ENCODE assay signal across 20 mouse cellular contexts in the genomic region with DNA sequence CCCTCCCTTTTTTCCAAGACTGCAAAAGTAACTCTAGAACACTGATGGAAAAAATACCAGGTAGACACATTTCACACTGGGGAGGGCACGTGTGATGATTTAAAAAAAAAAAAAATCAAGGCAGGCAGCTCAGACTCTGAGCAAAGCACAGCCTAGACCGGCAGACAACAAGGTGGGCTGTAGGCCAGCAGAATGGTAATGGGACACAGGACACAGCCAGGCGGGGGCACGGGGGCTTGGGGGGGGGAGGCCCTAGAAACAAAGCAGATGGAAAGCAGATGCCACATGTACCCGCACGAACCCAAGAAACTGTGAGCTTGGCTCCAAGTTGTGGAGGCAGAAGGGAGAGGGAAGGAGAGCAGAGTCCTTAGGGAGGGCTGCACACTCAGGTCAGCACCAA. TPM values are rescaled to one million over a fixed set of nuclear protein-coding genes. Genes with fewer than 3 reads are reported as not detected.
A peak's percentile ranks its signal among the peaks of the same experiment; 100 is the strongest.
DNase-seq lines count a peak whose midpoint lies in the region; ATAC-seq and TF ChIP-seq lines count a peak whose summit lies in the region.
"Had no signal": no experiment of that assay in that cellular context is flagged by ENCODE, and none has a peak within 500 bp of the region (broad histone marks: within the 10 kb centered on the region; RNA-seq: fewer than 3 reads in every experiment).

No protein-coding gene starts in this region.

- peak; percentile 21 to 41 for DNase-seq in cerebellum, postnatal 14 days
- DNase-seq in cerebellum, adult 11 months = no peak
- no peak for DNase-seq in heart, adult 11 months
- DNase-seq in lung, postnatal 0 days (ENCODE audit: low spot score) = no peak
- no peak for DNase-seq in lung, postnatal 14 days
- DNase-seq in limb, embryonic 10.5 days (ENCODE audit: low spot score) = no peak
- no peak for DNase-seq in urinary bladder, postnatal 4 days (ENCODE audit: low spot score in 2 of 2)
- DNase-seq: adrenal gland, postnatal 25 days; cerebellum, adult 9-10 months; kidney, postnatal 25 days; layer of hippocampus, adult 9-11 months; thymus, postnatal 25 days had no signal

- TF ChIP-seq CTCF in lung, postnatal 0 days (IDR thresholded peaks at IDR 0.05) = no peak

- H3K4me3 ChIP-seq in heart, embryonic 15.5 days = no peak overlapping the region
- H3K4me3 ChIP-seq in lung, postnatal 0 days (ENCODE audit: low read depth, low read length) = no peak overlapping the region
- no peak overlapping the region for H3K4me3 ChIP-seq in limb, embryonic 10.5 days
- H3K4me3 ChIP-seq: forebrain, embryonic 13.5 days; lung, embryonic 15.5 days; neural tube, embryonic 15.5 days had no signal

- peaks cover 82% of the 10 kb centered on the region for H3K4me1 ChIP-seq in heart, embryonic 15.5 days (replicated peaks)
- peaks cover 5% of the 10 kb centered on the region; the same call in 1 of the 2 replicates for H3K4me1 ChIP-seq in lung, postnatal 0 days (ENCODE audit: insufficient read depth, low read depth, low read length)
- peaks cover 35% of the 10 kb centered on the region for H3K4me1 ChIP-seq in limb, embryonic 10.5 days

- ATAC-seq in heart, embryonic 15.5 days (replicated peaks; ENCODE audit: insufficient number of reproducible peaks, insufficient read depth, low FRiP score, low read depth) = no peak
- no peak for ATAC-seq in lung, postnatal 0 days
- ATAC-seq: activated CD4-positive, CD25-positive, alpha-beta regulatory T cell, adult 4 months; forebrain, embryonic 13.5 days; intestine, postnatal 0 days had no signal

- H3K36me3 ChIP-seq in heart, embryonic 15.5 days = 0 out of 2 replicates have a peak, but pooled peaks cover 4% of the 10 kb centered on the region
- no peaks in the 10 kb centered on the region for H3K36me3 ChIP-seq in lung, postnatal 0 days (ENCODE audit: insufficient read depth, low read length)
- peaks cover 14% of the 10 kb centered on the region for H3K36me3 ChIP-seq in limb, embryonic 10.5 days
- H3K36me3 ChIP-seq: lung, embryonic 15.5 days; neural tube, embryonic 15.5 days had no signal

- H3K27ac ChIP-seq in heart, embryonic 15.5 days = peak overlapping the region; percentile 80
- peak overlapping the region; percentile 22; the same call in 1 of the 2 replicates for H3K27ac ChIP-seq in lung, postnatal 0 days (ENCODE audit: low read length)
- H3K27ac ChIP-seq in limb, embryonic 10.5 days = peak overlapping the region; percentile 46; the same call in 1 of the 2 replicates
- H3K27ac ChIP-seq: forebrain, embryonic 13.5 days; neural tube, embryonic 15.5 days had no signal

- H3K27me3 ChIP-seq in heart, embryonic 15.5 days = no peaks in the 10 kb centered on the region
- no peaks in the 10 kb centered on the region for H3K27me3 ChIP-seq in lung, postnatal 0 days (replicated peaks; ENCODE audit: insufficient read depth, low read length)
- no peaks in the 10 kb centered on the region for H3K27me3 ChIP-seq in limb, embryonic 10.5 days (ENCODE audit: low read depth, poor library complexity, severe bottlenecking)
- H3K27me3 ChIP-seq: CH12.LX; lung, embryonic 15.5 days; neural tube, embryonic 15.5 days had no signal

- no peak overlapping the region for H3K9ac ChIP-seq in heart, embryonic 15.5 days
- no peak overlapping the region for H3K9ac ChIP-seq in lung, postnatal 0 days (replicated peaks; ENCODE audit: low read depth)
- H3K9ac ChIP-seq: forebrain, embryonic 13.5 days; lung, embryonic 15.5 days; neural tube, embryonic 15.5 days had no signal

- 52% methylated on average over 6 of the region's 6 CpGs for WGBS in heart, embryonic 15.5 days
- WGBS in lung, postnatal 0 days = 59% methylated on average over 6 of the region's 6 CpGs
- 48% methylated on average over 6 of the region's 6 CpGs for WGBS in limb, embryonic 10.5 days

- H3K9me3 ChIP-seq in heart, embryonic 15.5 days (replicated peaks) = no peaks in the 10 kb centered on the region
- H3K9me3 ChIP-seq in lung, postnatal 0 days (ENCODE audit: low read length) = no peaks in the 10 kb centered on the region
- no peaks in the 10 kb centered on the region for H3K9me3 ChIP-seq in limb, embryonic 10.5 days (replicated peaks)
- H3K9me3 ChIP-seq: forebrain, embryonic 13.5 days; lung, embryonic 15.5 days; neural tube, embryonic 15.5 days had no signal

- TF ChIP-seq EP300 in lung, postnatal 0 days (IDR thresholded peaks at IDR 0.05) = no peak

- no peak overlapping the region for H3K4me2 ChIP-seq in heart, embryonic 15.5 days
- no peak overlapping the region for H3K4me2 ChIP-seq in lung, postnatal 0 days (replicated peaks; ENCODE audit: low read depth, low read length)
- H3K4me2 ChIP-seq: forebrain, embryonic 13.5 days; liver, embryonic 11.5 days; lung, embryonic 15.5 days; neural tube, embryonic 15.5 days had no signal

RNA-seq across cellular contexts. Expression of a gene that starts 11.9 kb away (rescaled TPM):
- polyA plus RNA-seq in heart, embryonic 15.5 days (2015; fragmentation: Nextera tagmentation; extraction: Ambion mirVana) = 12.8 and 13.1 TPM in 2 replicates
- 5.9 and 7.4 TPM in 2 replicates for polyA plus RNA-seq in lung, postnatal 0 days (2015; fragmentation: Nextera tagmentation; extraction: Ambion mirVana)
- 6.2 and 9.2 TPM in 2 replicates for polyA plus RNA-seq in limb, embryonic 10.5 days (2016; fragmentation: Nextera tagmentation; extraction: Ambion mirVana)
- polyA plus RNA-seq: activated CD4-positive, CD25-positive, alpha-beta regulatory T cell, adult 4 months had no signal

Comparison
In these comparisons a context has a peak if more than half of its experiments do, and no peak if none do; other contexts are left out.
1. DNase-seq: peak in cerebellum, postnatal 14 days (2 of 2); none in cerebellum, adult 11 months (single experiment), heart, adult 11 months (single experiment), lung, postnatal 0 days (single experiment), lung, postnatal 14 days (single experiment), limb, embryonic 10.5 days (single experiment) and urinary bladder, postnatal 4 days (0 of 2).
2. H3K27ac ChIP-seq: peak in every context shown above with its lines; median percentile 80 in heart, embryonic 15.5 days; 46 in limb, embryonic 10.5 days; 22 in lung, postnatal 0 days.